Mouse (Mus musculus) limb, embryonic 15.5 days (tissue): ENCODE results near the gene Gm28557. TPM values are rescaled to one million over a fixed set of nuclear protein-coding genes. Genes with fewer than 3 reads are reported as not detected.
A peak's percentile ranks its signal among the peaks of the same experiment; 100 is the strongest.

Source experiments
- ATAC-seq: fragments of 200-750 bp; cut with Nextera tagmentation; 2 replicates; pipeline ENCODE4 v1.8.0; 2017; ENCODE audit warnings: low read depth, moderate TSS enrichment; ENCODE audit not compliant: insufficient number of reproducible peaks, low FRiP score, low TSS enrichment
- H3K27ac ChIP-seq: fragments of 300-500 bp; sonication (generic); 2 replicates; pipeline ENCODE4 v1.5.1; 2015; ENCODE audit warnings: moderate library complexity, mild to moderate bottlenecking, inconsistent platforms
- H3K27me3 ChIP-seq: fragments of 300-500 bp; sonication (generic); 2 replicates; pipeline ENCODE4 v1.6.1; 2015; ENCODE audit warnings: inconsistent platforms
- H3K36me3 ChIP-seq: fragments of 300-500 bp; sonication (generic); 2 replicates; pipeline ENCODE4 v1.6.1; 2015; ENCODE audit warnings: inconsistent platforms
- H3K4me1 ChIP-seq: fragments of 300-500 bp; sonication (generic); 2 replicates; pipeline ENCODE4 v1.6.1; 2015; ENCODE audit warnings: inconsistent platforms
- H3K4me2 ChIP-seq: fragments of 300-500 bp; sonication (generic); 2 replicates; pipeline ENCODE4 v1.6.1; 2015; ENCODE audit warnings: mild to moderate bottlenecking, inconsistent platforms
- H3K4me3 ChIP-seq: fragments of 300-500 bp; sonication (generic); 2 replicates; pipeline ENCODE4 v1.5.1; 2015; ENCODE audit warnings: mild to moderate bottlenecking, inconsistent platforms
- H3K9ac ChIP-seq: fragments of 300-500 bp; sonication (generic); 2 replicates; pipeline ENCODE4 v1.6.1; 2015; ENCODE audit warnings: inconsistent platforms
- H3K9me3 ChIP-seq: fragments of 300-500 bp; sonication (generic); 2 replicates; pipeline ENCODE4 v1.6.1; 2016; ENCODE audit warnings: inconsistent platforms
- WGBS: fragments of 180-500 bp; shearing (Covaris S2); methylation state at CpG from one replicate; pipeline ENCODE4 v1.1.7; 2015; 5-methylcytosine and 5-hydroxymethylcytosine counted together
- polyA plus RNA-seq: library from polyadenylated mRNA; unstranded; fragments of >200 nt; fragmentation: Nextera tagmentation; extraction: Ambion mirVana; gene quantifications from 2 replicates; pipeline ENCODE4 v1.2.1, GENCODE M21; 2015

Gm28557 gene
- polyA plus RNA-seq, 1 experiment from 2014 or later = 3.0 TPM

DNA sequence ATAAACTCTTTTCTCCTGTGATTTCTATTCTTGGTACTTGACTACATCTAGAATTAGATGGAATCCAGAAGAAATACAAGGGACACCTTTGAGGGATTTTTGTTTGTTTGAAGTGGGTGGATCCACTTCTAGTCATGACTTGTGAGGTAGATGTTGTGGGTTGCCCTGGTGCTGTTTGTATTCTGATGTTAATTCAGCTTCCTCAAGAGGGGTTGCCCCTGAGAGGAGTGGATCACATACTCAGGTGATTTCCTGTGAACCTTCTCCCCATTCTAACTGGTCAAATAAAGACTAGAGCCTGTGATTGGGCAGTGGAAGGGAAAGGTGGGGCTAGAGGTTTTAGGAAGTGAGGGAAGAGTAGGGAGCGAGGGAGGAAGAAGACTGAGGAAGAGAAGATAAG is 26.5 kb downstream of the Gm28557 start:
- H3K4me1 ChIP-seq = 0 out of 2 replicates have a peak, but pooled peaks cover 10% of the 10 kb centered on the region
- H3K27ac ChIP-seq = peak overlapping the region; percentile 87
- H3K27me3 ChIP-seq = no peaks in the 10 kb centered on the region
- H3K9ac ChIP-seq = peak overlapping the region; percentile 74; the same call in 1 of the 2 replicates
- no peaks in the 10 kb centered on the region for H3K9me3 ChIP-seq
- no peak for ATAC-seq
- 68% methylated on average over 1 of the region's 1 CpGs for WGBS
- peak overlapping the region; percentile 71 for H3K4me2 ChIP-seq
- H3K36me3 ChIP-seq = peaks cover 14% of the 10 kb centered on the region; the same call in 1 of the 2 replicates
- peak overlapping the region; percentile 62 for H3K4me3 ChIP-seq

DNA sequence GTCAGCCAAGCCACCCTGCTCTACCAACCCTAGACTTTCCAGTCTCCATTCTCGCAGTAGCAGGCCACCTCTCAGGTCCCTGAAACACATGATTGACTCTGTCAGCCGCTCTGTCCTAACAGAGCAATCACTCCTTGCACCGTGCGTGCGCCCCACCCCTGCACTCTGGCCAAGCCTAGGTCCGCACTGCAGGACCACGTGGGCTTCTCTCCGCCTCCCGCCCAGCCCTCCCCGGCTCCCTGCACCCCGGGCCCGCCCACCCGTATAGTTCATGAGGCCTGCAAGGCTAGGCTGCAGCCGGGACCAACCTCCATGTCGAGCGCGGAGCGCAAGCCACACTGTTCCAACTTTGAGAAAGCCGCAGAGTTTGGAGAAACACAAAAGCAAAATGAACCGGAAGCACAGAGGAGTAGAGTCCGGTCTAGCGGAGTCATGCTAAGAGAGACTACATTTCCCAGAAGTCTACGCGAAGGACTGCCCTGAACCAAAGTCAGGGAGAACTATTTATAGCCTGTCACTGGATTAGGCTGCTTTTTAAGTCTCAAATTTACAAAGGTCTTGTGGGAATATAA is 27.2 kb downstream of the Gm28557 start:
- Histone ChIP-seq H3K9ac (peak overlapping the region; percentile 74), H3K27ac (peak overlapping the region; percentile 87), H3K4me3 (peak overlapping the region; percentile 62), H3K4me2 (peak overlapping the region; percentile 71), H3K36me3 (peaks cover 19% of the 10 kb centered on the region), H3K27me3 (no peaks in the 10 kb centered on the region), H3K4me1 (0 out of 2 replicates have a peak, but pooled peaks cover 10% of the 10 kb centered on the region), H3K9me3 (no peaks in the 10 kb centered on the region)
- ATAC-seq = peak; percentile 98
- under 1% methylated on average over 24 of the region's 24 CpGs for WGBS

DNA sequence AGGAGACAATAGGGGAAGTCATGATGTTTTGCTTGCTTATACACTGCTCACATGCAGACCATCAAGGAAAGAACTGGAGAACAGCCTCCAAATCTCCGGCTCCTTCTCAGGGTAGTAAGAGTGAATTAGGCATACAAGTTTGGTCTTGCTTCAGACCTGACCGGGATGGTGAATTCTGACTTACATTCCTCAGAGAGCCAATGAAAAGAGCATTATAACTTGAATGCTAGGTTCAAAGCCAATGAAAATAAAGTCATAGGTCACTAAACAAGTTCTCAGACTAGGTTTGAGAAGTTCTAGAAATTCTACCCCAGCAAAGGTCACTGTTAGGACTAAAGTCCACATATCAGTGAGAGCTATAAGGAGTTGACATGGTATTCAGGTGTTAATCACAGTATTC is 31.2 kb downstream of the Gm28557 start:
- Histone ChIP-seq H3K9me3 (no peaks in the 10 kb centered on the region; the same call in 1 of the 2 replicates), H3K4me2 (no peak overlapping the region), H3K4me1 (0 out of 2 replicates have a peak, but pooled peaks cover 10% of the 10 kb centered on the region), H3K36me3 (peaks cover 47% of the 10 kb centered on the region), H3K4me3 (no peak overlapping the region), H3K27ac (no peak overlapping the region), H3K27me3 (no peaks in the 10 kb centered on the region), H3K9ac (no peak overlapping the region)
- 77% methylated on average over 2 of the region's 2 CpGs for WGBS
- ATAC-seq = no peak

DNA sequence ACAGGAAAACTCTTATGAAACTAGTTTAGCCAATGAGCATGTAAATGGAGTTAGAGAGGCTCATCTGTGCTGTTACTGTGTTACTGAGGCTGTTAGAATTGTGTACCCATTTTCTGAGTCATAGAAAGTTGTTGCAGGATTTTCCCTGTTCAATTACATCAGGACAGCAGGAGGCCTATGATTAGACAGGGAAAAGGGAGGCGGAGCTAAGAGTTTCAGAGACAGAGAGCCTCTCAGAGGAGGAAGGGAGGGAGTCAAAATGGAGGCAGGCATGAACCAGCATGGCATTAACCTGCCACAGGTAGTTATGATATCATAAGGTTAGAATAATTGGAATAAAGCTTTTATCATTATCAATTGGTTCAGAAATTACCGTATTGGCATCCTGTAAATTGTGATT is 35.6 kb downstream of the Gm28557 start:
- H3K4me3 ChIP-seq = no peak overlapping the region
- ATAC-seq = no peak
- H3K4me2 ChIP-seq = no peak overlapping the region
- H3K27ac ChIP-seq = no peak overlapping the region
- H3K9me3 ChIP-seq = peaks cover 19% of the 10 kb centered on the region
- peaks cover 66% of the 10 kb centered on the region for H3K36me3 ChIP-seq
- WGBS = 94% methylated on average over 2 of the region's 2 CpGs
- no peaks in the 10 kb centered on the region for H3K27me3 ChIP-seq
- H3K9ac ChIP-seq = no peak overlapping the region
- H3K4me1 ChIP-seq = no peaks in the 10 kb centered on the region

DNA sequence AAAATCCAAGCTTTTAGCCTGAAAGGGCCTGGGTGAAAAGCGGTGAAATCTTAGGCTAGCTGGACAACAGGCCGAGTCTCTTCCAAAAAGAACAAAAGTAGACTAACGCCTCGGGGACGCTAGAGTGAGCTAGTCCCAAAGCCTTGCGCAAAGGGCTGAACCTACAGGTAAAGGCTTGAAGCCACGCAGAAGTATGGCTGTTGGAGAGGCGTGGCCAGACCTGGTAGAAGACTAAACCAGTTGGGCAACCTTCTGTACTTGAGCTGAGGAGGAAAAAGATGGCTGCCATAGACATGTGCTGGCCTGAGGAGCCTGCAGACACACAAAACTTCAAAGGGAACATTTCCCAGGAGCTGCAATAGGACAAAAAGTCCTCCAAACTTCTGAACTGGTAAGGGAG is 43.0 kb downstream of the Gm28557 start:
- WGBS = 74% methylated on average over 8 of the region's 8 CpGs
- ATAC-seq = no peak
- Histone ChIP-seq H3K4me1 (no peaks in the 10 kb centered on the region), H3K27ac (no peak overlapping the region), H3K36me3 (peaks cover 18% of the 10 kb centered on the region), H3K4me3 (no peak overlapping the region), H3K9me3 (peaks cover 12% of the 10 kb centered on the region; the same call in 1 of the 2 replicates), H3K4me2 (no peak overlapping the region), H3K27me3 (no peaks in the 10 kb centered on the region), H3K9ac (no peak overlapping the region)

DNA sequence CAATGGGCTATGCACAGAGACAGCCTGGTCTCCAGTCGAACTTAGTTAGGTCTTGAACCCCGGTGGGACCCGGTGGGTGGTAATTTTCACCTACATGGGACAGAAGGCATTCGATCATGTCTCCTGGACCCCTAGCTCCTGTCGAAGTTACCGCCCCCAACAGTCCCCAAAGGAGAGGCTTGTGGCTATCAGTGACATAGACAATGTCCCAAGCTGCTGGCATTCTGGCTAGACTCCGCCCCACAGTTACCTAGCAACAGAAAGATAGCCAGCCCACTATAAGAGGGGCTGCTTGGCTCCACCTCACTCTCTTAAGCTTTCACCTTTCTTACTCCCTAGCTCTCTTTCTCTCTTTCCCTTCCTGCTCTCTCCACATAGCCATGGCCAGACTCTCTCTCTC is 46.0 kb downstream of the Gm28557 start:
- Histone ChIP-seq H3K9me3 (no peaks in the 10 kb centered on the region), H3K4me3 (no peak overlapping the region), H3K9ac (no peak overlapping the region), H3K27me3 (no peaks in the 10 kb centered on the region), H3K27ac (no peak overlapping the region), H3K4me1 (peaks cover 4% of the 10 kb centered on the region), H3K36me3 (0 out of 2 replicates have a peak, but pooled peaks cover 3% of the 10 kb centered on the region), H3K4me2 (no peak overlapping the region)
- 59% methylated on average over 7 of the region's 7 CpGs for WGBS
- ATAC-seq = no peak

DNA sequence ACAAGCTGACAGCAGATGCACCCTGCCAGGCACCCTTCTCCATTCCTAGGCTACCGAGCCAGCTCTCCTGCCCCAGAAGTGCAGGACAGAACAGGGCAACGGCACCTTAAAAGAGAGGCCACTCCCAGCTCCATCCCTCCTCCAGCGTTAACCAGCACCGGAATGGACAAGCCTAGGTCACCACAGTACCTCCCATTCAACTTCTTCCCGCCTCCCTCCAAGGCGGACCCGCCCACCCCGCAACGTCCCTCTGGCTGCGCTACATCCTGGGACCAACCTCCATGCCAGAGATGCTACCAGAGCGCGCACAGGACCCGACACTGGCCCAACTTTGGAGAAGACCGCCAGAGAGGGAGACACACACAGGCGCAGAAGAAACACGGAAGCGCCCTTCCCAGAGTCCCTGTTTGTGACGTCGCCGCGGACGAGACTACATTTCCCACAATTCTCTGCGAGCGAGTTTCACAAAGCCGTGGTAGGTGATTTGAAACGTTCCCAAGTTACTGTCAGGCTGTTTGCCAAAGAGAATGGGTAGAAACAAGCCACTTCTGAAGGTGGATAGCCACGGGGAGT is 47.5 kb downstream of the Gm28557 start, which contains the start of gene Zfp712:
TSS of gene Zfp712 (minus strand) at position 385 of the 573 bp plus-strand sequence.
- Histone ChIP-seq H3K9me3 (no peaks in the 10 kb centered on the region), H3K4me2 (peak within 1 kb of the TSS; percentile 72), H3K9ac (peak within 1 kb of the TSS; percentile 57), H3K36me3 (no peaks in the 10 kb centered on the region), H3K4me1 (peaks cover 4% of the 10 kb centered on the region), H3K4me3 (peak within 1 kb of the TSS; percentile 68), H3K27me3 (no peaks in the 10 kb centered on the region), H3K27ac (peak within 1 kb of the TSS; percentile 88)
- peak; percentile 92 for ATAC-seq
- WGBS = under 1% methylated on average over 27 of the region's 27 CpGs

DNA sequence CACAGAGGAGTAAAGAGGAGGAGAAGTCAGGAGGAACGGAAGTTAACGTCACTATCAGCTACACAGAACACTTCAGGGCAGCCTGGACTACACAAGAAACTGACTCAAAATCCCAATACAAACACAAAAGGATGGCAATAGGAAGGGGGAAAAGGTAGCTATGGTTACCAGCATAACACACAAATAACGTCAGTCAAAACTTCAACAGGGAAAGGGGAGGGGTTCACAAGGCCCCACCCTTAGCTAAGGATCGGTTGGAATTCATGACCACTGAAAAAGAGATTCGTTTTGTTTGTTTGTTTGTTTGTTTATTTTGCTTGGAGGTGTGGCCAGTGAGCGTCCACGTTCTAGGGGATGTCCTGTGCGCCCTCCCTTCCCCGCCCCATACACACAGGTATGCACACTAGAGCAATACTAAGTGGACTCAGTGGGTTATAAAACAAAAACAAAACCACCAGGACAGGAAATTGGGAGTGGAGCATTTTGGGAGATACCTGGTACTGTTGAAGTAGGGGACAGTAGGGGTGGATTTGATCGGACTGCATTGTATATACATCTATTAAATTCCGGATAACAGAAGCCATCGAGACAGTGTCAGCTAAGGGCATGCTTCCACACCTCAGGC is 48.1 kb downstream of the Gm28557 start:
- peak overlapping the region; percentile 88 for H3K27ac ChIP-seq
- H3K36me3 ChIP-seq = no peaks in the 10 kb centered on the region
- ATAC-seq = peak; percentile 40
- H3K4me1 ChIP-seq = peaks cover 4% of the 10 kb centered on the region
- peak overlapping the region; percentile 72 for H3K4me2 ChIP-seq
- 3% methylated on average over 12 of the region's 12 CpGs for WGBS
- H3K9me3 ChIP-seq = no peaks in the 10 kb centered on the region
- peak overlapping the region; percentile 57 for H3K9ac ChIP-seq
- no peaks in the 10 kb centered on the region for H3K27me3 ChIP-seq
- H3K4me3 ChIP-seq = peak overlapping the region; percentile 68

Other genes starting within 250 kb of the Gm28557 start
- 0.74 and 1.0 TPM in 2 replicates for gene Gm10767, start 203.7 kb downstream of the Gm28557 start, polyA plus RNA-seq
- gene Zfp712, start 47.4 kb downstream of the Gm28557 start, polyA plus RNA-seq = 4.0 and 4.5 TPM in 2 replicates
- gene Zfp708, start 10.6 kb downstream of the Gm28557 start, polyA plus RNA-seq = 5.1 and 5.9 TPM in 2 replicates
- gene Rslcan18, start 7.7 kb upstream of the Gm28557 start, polyA plus RNA-seq = 0.08 and 0.27 TPM in 2 replicates
- 2.0 and 2.3 TPM in 2 replicates for gene Zfp759, start 13.1 kb upstream of the Gm28557 start, polyA plus RNA-seq
- 6.8 and 8.7 TPM in 2 replicates for gene Rsl1, start 64.6 kb upstream of the Gm28557 start, polyA plus RNA-seq
- 2.4 and 2.9 TPM in 2 replicates for gene Zfp455, start 85.9 kb upstream of the Gm28557 start, polyA plus RNA-seq
- gene Zfp458, start 169.9 kb upstream of the Gm28557 start, polyA plus RNA-seq = 2.0 and 2.1 TPM in 2 replicates
- 0.42 and 0.50 TPM in 2 replicates for gene Zfp457, start 197.9 kb upstream of the Gm28557 start, polyA plus RNA-seq
- gene Zfp595, start 224.0 kb upstream of the Gm28557 start, polyA plus RNA-seq = 2.7 and 3.2 TPM in 2 replicates